Mouse (Mus musculus) thymus, postnatal 25 days (tissue): ENCODE data around the gene Cdca8.
A peak's percentile ranks its signal among the peaks of the same experiment; 100 is the strongest.

Experiments used
- DNase-seq: peaks from one replicate; pipeline ENCODE4 v3.0.0; 2022

The Cdca8 gene

GRCm38 (mm10) chr4:124951036-124951433, 11.9 kb upstream of the Cdca8 start:
- DNase-seq = no peak

- DNase-seq = no peak
Measured at GRCm38 (mm10) chr4:124950181-124951035, 11.3 kb upstream of the Cdca8 start.

GRCm38 (mm10) chr4:124949488-124949887, 10.4 kb upstream of the Cdca8 start:
- DNase-seq = no peak

GRCm38 (mm10) chr4:124944961-124945360, 5.8 kb upstream of the Cdca8 start:
- DNase-seq = no peak

- no peak for DNase-seq
Measured at GRCm38 (mm10) chr4:124943781-124944180, 4.7 kb upstream of the Cdca8 start.

- peak; percentile 78 for DNase-seq
Measured at GRCm38 (mm10) chr4:124943022-124943421, 3.9 kb upstream of the Cdca8 start.

GRCm38 (mm10) chr4:124936613-124937471, 2.3 kb downstream of the Cdca8 start, which contains the start of gene 9930104L06Rik:
Gene 9930104L06Rik, plus strand, starts transcription at chr4:124937048.
- peak; percentile 92 for DNase-seq

GRCm38 (mm10) chr4:124928102-124928501, 11.0 kb downstream of the Cdca8 start:
- DNase-seq = no peak

GRCm38 (mm10) chr4:124905971-124906822, 32.9 kb downstream of the Cdca8 start:
- DNase-seq = no peak

GRCm38 (mm10) chr4:124905417-124905816, 33.7 kb downstream of the Cdca8 start:
- DNase-seq = no peak

- no peak for DNase-seq
Measured at GRCm38 (mm10) chr4:124899906-124900305, 39.2 kb downstream of the Cdca8 start.

GRCm38 (mm10) chr4:124898428-124898827, 40.7 kb downstream of the Cdca8 start:
- no peak for DNase-seq

GRCm38 (mm10) chr4:124894508-124895428, 44.3 kb downstream of the Cdca8 start:
- DNase-seq = no peak

GRCm38 (mm10) chr4:124893769-124894168, 45.3 kb downstream of the Cdca8 start:
- no peak for DNase-seq

GRCm38 (mm10) chr4:124890831-124891230, 48.3 kb downstream of the Cdca8 start:
- no peak for DNase-seq

GRCm38 (mm10) chr4:124889935-124890334, 49.2 kb downstream of the Cdca8 start:
- no peak for DNase-seq

- DNase-seq = no peak
Measured at GRCm38 (mm10) chr4:124888702-124889101, 50.4 kb downstream of the Cdca8 start.

- peak; percentile 11 for DNase-seq
Measured at GRCm38 (mm10) chr4:124882151-124882729, 56.9 kb downstream of the Cdca8 start.

GRCm38 (mm10) chr4:124881341-124881908, 57.7 kb downstream of the Cdca8 start:
- DNase-seq = no peak

- no peak for DNase-seq
Measured at GRCm38 (mm10) chr4:124880599-124880998, 58.5 kb downstream of the Cdca8 start, which contains the start of gene Epha10. Gene Epha10, plus strand, starts transcription at chr4:124880899.

GRCm38 (mm10) chr4:124872719-124873118, 66.4 kb downstream of the Cdca8 start:
- DNase-seq = no peak
